Mouse (Mus musculus) R1 (cell line): ENCODE results near the gene Cd59b.
A peak's percentile ranks its signal among the peaks of the same experiment; 100 is the strongest.
"Not testable (repeated sequence)": the region's sequence is repeated elsewhere in the genome, so short reads cannot be mapped to it uniquely, and the experiment has no call there.

ENCODE experiments used
- DNase-seq: peaks from one replicate; pipeline ENCODE4 v3.0.0-alpha.2; 2018; ENCODE audit warnings: low read depth, low spot score

Gene Cd59b

DNA sequence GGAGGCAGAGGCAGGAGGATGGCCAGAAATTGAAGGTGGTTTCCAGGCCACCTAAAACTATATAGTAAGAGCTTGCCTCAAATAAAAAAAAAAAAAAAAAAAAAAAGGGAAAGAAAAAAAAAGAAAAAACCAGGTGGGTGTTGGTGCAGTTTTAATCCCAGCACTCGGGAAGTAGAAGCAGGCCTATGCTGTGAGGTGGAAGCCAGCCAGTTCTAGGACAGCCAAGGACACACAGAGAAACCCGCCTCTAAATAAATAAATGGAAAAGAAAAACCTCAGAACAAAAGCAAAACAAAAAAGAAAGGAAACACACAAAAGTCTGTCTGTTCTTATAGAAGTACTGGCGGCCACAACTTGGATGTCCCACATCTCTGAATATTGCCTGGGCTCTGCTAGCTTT, 45.2 kb downstream of the Cd59b start:
- DNase-seq = no peak

DNA sequence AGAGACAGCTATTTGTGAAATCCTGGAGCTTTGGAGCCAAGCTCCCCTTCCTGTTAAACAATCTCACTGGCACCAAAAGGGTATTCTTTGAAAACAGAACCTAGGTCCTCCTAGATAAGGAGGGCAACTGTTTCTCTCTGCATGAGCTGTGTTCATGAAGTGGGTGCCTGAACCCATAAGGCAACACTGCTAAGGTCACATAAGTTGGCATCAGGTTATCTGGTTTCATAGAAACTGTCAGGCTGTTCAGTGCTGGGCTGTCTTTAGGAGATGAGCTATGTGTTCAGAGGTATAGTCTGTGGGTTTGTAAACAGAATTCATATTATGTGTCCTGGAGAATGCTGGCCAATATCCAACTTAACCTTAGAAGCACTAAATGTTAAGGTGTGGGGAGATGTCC, 47.5 kb downstream of the Cd59b start:
- DNase-seq = not testable (repeated sequence)

DNA sequence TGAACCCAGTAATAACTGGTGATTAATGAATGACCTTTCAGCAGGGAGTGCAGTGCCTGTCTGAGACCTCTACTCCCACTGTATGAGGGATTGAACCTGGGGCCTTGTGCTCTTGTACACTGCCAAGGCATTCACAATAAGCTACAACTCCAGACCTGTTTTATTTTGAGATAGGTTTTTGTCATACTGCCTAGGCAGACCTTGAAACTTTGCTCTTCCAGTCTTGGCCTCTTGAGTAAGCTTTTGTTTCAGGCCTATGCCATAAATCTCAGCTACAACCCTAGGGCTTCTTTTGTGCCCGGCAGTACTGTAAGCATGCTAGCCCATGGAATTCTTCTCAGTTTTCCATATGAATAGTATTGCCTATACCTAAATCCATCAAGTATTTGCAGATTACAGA, 49.4 kb downstream of the Cd59b start:
- no peak for DNase-seq

DNA sequence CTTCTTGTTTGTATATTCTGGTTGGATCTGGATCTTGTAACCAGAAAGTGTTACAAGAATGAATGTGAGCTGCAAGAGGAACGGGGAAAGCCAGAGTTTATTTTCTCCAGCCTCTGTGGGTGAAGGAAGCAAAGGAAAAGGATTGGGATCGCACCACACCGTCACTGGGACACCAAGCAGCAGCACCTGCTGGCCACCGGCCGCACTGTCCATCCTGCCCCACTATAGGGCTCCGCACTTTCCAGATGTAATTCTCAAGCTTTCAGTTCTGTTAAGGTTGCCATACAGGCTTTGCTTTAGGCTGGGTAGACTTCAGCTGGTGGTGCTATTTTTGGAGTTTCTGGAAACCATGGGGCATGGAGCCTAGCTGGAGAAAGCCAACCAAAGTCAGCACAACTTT, 50.7 kb downstream of the Cd59b start:
- DNase-seq = no peak

DNA sequence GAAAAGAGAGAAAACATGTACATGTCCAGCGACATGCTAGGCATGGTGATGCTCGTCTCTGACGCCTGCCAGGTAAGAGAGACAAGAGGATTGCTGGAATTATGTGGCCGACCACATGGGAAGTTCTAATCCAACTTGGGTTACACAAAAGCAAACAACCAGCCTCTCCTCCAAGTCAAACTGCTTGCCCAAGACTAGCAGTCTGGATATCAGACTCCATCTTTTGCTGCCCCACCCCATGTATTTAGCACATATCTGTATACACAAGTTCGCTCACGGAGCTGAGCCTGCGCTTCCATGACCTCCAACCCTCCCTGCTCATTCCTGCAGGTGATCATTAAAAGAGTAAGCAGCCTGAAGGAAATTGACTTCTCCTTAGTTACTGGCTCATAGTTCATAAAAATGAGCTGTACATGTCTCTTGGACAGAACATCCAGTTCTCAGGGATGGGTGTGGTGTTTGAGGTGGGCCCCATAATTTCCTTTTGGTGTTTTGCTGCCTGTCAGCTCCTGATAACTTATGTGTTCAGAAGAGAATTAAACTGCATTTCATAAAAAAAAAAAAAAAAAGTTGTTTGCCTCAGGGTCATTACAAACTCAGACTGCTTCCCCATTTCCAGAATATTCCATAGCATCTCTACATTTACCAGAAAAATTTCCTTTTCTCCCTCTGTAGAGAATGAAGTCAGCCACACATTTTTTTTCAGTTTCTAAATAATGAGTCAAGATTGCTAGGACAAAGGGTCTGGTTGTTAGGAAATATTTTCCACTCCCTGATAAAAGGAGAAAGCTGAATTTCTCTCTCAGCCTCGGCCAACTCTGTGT, 52.2 kb downstream of the Cd59b start:
- no peak for DNase-seq

DNA sequence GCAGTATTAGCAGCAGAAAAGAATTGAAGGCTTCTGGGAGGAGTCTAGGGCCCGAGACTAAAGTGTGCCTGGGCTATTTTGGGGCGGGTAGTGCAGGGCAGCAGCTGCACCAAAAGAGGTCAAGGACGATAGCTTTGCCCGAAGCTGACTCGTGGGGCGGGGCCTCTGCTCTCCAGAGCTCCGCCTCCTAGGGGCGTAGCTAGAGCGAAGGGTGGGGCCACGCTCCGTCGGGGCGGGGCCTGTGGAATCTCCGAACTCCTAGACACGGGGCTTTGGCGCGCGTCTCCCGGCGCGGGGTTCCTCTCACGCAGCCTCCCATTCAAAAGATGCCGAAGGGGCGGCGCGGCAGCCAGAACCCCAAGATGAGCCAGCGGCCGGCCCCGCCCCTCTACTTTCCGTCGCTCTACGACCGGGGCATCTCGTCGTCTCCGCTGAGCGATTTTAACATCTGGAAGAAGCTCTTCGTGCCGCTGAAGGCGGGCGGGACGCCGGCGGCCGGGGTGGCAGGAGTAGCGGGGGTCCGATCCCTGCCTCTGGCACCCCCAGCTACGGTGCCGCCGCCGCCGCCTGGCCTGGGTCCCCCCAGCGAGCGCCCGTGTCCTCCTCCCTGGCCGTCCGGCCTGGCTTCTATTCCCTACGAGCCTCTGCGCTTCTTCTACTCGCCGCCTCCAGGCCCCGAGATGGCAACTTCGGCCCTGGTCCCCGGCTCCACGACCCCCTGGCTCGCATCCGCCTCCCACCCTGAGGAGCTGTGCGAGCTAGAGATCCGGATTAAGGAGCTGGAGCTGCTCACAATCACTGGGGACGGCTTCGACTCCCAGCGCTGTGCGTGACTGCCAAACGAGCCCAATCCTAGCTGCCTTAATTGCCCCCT, 53.1 kb downstream of the Cd59b start, which contains the start of gene A930018P22Rik:
TSS of gene A930018P22Rik (plus strand) at position 265 of the 874 bp plus-strand sequence.
- DNase-seq = peak; percentile 95

DNA sequence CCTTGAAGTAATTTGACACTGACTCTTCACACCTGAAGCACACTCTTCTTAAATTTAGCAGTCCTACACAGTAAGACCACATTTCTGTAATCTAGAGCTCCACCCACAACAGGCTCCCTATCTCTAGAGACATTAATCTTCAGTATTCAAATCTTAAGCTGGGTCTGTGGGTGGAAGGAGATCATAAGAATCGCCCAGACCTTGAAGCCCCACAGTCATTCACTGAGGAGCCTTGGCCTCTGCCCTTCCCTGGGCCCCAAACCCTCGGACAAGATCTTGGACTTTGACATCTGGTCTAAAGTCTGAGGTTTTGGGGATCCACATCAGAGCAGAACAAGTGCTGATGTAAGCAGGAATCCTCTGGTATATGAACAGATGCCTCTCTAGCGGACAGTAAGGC, 53.9 kb downstream of the Cd59b start:
- no peak for DNase-seq

DNA sequence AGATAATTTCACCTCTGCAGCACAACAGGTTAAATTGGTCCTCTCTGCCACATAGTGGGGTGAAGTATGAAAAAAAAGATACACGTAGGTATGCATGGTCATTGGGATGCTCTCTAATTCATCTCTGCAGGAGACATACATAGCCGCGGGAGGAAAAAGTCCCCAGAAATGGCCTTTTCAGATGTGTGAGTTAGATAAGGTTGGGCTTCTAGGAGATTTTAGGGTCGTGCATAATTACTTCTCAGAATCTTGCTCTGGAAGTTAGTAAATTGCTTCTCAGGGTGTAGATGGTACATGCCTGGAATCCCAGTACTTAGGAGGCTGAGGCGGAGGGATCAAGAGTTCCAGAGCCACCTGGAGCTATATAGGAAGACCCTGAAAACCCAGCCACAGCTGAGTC, 54.4 kb downstream of the Cd59b start:
- no peak for DNase-seq

DNA sequence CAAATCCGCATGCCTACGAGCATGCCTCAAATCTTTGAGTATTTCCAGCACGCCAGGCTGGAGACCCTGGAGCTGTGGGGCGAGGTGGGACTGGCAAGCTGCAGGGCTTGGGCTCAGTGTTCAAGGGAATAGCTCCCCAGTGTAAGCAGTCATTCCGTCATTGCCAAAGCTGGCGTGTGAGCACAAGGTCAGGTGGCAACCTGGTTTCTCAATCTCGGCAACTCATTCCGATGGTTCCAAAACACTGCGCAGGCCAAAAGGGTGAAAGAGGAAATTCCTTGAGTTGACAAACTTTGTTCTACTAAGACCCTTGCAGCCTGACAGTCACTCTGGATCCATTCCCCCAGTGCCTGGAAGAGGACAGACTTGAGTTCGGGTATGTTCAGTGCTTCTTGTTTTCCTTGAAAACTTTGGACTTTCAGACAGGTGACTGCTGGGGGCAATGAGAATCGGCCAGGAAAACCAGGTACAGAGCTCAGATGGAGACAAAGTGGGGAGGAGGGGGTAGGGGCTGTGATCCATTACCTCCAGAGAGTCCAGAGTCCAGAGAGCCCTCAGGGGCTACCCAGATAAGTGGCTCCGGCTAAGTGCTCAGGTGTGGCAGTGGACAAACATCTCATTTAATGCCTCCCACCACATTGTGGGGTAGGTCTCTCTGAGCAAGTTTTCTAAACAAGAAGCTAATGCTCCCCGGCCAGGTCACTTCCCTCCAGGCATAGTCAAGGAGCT, 59.3 kb downstream of the Cd59b start:
- DNase-seq = no peak

DNA sequence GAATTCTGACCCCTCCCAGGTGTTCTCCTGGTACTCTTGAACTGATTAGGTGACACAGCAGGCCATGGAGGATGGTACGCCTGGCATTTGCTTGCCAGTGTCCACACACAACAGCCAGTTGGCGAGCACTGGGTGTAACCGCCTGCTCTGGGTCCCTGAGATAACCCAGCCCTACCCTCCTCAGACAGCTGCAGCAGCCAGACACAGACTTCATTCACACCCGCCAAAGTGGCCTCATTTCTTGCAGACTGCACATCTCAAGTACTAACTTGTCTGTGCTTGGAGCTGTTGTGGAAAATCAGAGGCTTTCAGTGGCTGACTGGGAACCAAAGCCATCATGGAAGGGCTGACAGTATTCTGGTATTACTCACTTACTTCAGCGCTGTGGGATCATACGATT, 60.5 kb downstream of the Cd59b start:
- no peak for DNase-seq

DNA sequence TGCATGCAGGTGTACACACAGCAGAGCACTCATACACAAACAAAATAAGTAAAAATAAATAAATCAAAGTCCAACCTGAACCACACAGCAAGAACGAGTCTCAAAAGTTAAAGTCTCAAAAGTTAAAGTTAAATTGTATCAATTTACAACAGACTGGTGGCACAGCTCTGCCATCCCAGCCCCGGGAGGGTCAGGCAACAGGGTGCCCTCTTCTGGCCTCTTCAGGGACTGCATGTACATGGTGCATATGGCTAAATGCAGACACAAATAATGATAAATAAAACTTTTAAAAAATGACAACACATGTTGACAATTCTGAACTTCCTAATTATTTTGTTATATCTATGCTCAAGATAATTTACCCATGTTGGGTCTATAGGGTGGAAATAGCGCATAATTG, 61.3 kb downstream of the Cd59b start:
- DNase-seq = no peak

DNA sequence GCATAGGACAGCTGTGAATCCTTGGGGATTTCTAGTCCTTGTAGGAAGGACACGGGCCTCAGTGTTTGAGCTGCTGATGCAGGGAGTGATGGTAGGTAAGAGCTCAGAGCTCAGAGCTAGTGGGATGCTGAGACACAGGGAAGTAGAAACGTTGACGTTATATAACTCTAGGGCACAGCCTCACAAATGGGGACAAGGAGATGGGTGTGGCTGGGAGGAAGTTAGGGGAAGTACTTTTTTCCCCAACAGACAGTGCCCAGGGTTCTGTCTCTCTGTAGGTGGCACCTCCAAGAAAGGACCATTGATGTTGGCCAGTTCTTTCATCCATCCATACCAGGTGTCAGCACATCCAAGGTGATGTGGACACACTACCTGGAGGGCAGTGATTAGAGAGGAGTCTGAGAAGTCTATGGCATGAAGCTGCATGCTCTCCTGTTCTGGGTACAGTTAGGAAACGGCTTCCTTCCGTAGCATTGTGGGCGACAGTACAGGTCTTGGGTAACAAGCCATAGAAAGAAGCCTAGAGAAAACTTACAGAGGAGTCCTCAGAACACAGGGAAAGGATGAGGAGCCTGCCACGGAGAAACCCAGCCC, 62.7 kb downstream of the Cd59b start:
- DNase-seq = no peak

DNA sequence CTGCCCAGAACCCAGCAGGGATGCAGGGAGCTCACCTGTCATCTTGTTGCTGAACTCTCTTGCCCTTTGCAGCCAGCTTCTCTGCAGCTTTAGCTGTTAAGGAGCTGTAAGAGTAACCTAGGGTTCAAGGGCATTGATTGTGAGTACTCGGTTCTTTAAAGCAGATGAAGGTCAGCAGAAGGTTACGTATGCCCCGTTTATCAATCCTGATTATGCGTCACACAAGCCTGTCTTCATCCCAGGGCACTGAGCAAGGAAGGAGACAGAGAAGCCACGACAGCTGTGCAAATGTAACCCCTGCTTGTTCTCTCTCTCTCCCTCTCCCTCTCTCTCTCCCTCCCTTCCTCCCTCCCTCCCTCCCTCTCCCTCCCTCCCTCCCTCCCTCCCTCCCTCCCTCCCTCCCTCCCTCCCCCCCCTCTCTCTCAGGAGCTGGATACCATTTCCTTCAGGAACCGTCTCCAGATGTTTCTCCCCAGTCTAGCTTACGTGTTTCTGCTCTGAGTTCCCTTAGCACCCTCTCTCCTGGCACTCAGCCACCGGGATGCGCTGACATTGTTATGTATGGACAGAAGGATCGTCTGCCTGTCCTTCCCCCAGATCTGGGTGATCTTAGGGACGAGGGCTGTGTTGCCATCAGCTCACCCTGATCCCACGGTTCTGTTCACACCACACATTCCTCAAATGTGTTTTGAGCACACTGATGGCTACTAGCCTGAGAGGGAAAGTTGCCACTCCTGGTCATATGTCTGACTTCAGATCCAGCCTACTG, 63.6 kb downstream of the Cd59b start:
- DNase-seq = no peak

DNA sequence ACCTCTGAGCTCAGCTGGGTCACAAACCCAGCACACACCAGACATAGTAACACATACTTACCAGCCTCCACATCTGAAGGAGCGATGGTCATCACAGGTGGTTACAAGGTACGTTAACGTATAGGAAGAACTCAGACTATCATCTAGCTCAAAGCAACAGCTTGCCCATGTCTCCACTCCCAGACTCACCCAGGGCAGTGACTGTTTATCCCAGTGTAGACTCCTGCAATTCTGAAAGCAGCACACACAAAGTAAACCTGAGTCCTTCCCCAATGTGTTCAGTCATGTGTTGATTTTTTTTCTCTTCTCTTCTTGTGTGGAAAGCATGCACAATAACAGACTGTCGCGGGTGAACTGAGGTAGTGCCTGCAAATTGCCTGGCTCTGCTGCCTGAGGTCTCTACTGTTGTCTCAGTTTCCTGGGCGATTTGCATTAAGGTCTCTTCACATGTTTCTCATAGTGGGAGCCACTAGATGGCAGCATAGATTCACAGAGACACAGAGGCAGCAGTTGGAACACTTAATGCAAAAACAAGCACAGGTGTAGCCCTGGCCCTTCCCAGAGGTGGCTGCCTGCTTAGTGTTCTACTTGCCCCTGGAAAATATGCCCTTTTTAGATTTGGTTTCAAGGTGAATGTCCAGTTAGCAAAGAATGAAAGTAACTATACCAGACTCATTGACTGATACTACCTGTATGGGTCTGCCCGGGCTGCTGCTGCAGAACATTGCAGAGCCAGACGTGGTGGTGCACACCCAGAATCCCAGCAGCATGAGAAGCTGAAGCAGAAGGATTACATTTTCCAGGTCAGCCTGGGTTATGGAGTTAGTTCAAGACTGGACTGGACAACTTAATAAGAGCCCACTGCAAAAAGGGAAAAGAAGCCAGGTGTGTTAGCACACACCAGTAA, 64.8 kb downstream of the Cd59b start:
- peak; percentile 88 for DNase-seq

DNA sequence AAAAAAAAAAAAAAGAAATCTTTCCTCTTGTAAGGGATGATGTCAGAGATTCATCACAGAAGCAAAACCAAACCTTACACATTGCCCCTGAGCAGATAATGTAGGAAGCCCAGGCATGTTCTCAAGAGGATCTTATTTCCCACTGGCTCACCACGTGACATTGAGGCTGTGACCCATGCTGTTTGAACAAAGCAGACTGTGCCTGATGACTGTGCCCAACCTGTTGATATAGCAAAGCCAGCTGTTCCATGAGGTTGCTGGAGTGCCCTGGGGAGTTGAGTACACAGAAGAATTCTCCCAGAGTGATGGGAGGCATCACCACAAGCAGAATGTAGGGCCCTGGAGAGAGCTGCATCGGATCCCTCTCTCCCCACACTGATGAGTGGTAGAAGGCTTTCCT, 66.3 kb downstream of the Cd59b start:
- DNase-seq = no peak
